Mouse (Mus musculus) forebrain, embryonic 12.5 days (tissue): ENCODE data around the gene Utp11. TPM values are rescaled to one million over a fixed set of nuclear protein-coding genes. Genes with fewer than 3 reads are reported as not detected.
"Not testable (repeated sequence)": the region's sequence is repeated elsewhere in the genome, so short reads cannot be mapped to it uniquely, and the experiment has no call there.

ENCODE experiments used
- ATAC-seq: fragments of 200-750 bp; cut with Nextera tagmentation; 2 replicates; pipeline ENCODE4 v1.8.0; 2017; ENCODE audit warnings: moderate TSS enrichment; ENCODE audit not compliant: low FRiP score
- H3K27ac ChIP-seq: fragments of 300-500 bp; sonication (generic); 2 replicates; pipeline ENCODE4 v1.5.1; 2016; ENCODE audit warnings: mild to moderate bottlenecking
- H3K27me3 ChIP-seq: fragments of 300-500 bp; sonication (generic); 2 replicates; pipeline ENCODE4 v1.6.1; 2016; ENCODE audit warnings: mild to moderate bottlenecking
- H3K36me3 ChIP-seq: fragments of 300-500 bp; sonication (generic); replicated peaks from 2 replicates; pipeline ENCODE4 v1.6.1; 2016; ENCODE audit warnings: mild to moderate bottlenecking
- H3K4me1 ChIP-seq: fragments of 300-500 bp; sonication (generic); 2 replicates; pipeline ENCODE4 v1.6.1; 2016
- H3K4me2 ChIP-seq: fragments of 300-500 bp; sonication (generic); 2 replicates; pipeline ENCODE4 v1.6.1; 2016; ENCODE audit warnings: mild to moderate bottlenecking, moderate library complexity
- H3K4me3 ChIP-seq: fragments of 300-500 bp; sonication (generic); replicated peaks from 2 replicates; pipeline ENCODE4 v1.5.1; 2016; ENCODE audit warnings: mild to moderate bottlenecking
- H3K9ac ChIP-seq: fragments of 300-500 bp; sonication (generic); 2 replicates; pipeline ENCODE4 v1.6.1; 2016; ENCODE audit warnings: mild to moderate bottlenecking
- H3K9me3 ChIP-seq: fragments of 300-500 bp; sonication (generic); 2 replicates; pipeline ENCODE4 v1.6.1; 2016
- WGBS: fragments of 180-500 bp; shearing (Covaris S2); methylation state at CpG from one replicate; pipeline ENCODE4 v1.1.7; 2016; 5-methylcytosine and 5-hydroxymethylcytosine counted together
- polyA plus RNA-seq: library from polyadenylated mRNA; unstranded; fragments of >200 nt; fragmentation: Nextera tagmentation; extraction: Ambion mirVana; gene quantifications from 2 replicates; pipeline ENCODE4 v1.2.1, GENCODE M21; 2016

The Utp11 gene
- polyA plus RNA-seq, 1 experiment from 2014 or later, result 63.8 TPM

DNA sequence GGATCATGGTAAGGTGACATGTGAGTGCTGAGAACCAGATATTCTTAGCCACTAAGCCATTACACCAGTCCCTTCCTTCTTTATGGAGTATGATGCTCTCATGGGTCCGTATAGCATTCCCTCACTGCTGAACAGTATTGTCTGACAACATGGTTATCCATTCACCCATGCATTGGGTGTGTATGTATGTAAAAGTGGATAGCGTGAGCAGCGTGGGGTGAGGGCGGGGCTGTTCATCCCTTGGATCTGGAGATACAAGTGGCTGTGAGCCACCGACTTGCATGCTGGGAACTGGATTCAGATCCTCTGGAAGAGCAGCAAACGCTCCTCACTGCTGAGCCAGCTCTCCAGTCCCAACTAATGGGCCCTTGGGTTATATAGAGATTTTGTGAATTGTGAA is 19.2 kb upstream of the Utp11 start:
- Histone ChIP-seq H3K4me1 (peaks cover 40% of the 10 kb centered on the region), H3K36me3 (peaks cover 15% of the 10 kb centered on the region), H3K27me3 (peaks cover 21% of the 10 kb centered on the region), H3K4me3 (no peak overlapping the region), H3K9me3 (no peaks in the 10 kb centered on the region), H3K4me2 (no peak overlapping the region), H3K27ac (no peak overlapping the region), H3K9ac (no peak overlapping the region)
- 86% methylated on average over 6 of the region's 6 CpGs for WGBS
- ATAC-seq, result no peak

DNA sequence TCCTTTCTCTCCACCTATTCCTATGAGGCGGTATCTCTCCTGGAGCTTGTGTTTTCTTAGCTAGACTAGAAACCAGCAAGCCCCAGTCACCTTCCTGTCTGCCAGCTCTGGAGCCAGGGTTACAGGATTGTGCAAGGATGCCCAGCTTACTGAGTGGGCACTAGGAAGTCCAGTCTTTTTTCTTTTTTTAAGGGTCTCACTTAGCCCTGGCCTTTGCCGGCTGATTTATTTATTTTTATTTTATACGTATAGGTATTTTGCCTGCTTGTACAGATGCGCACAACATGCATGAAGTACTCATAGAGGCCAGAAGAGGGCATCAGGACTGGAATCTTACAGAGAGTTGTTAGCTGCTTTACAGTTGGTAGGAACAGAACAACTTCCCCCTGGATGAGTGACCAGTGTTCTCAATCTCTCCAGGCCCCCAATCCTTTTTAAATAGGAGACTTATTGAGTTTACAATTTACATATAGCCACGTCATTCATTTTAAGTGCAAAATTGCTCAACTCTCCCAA is 17.4 kb upstream of the Utp11 start:
- ATAC-seq, result no peak
- peaks cover under 1% of the 10 kb centered on the region for H3K36me3 ChIP-seq
- WGBS, result 7% methylated on average over 5 of the region's 5 CpGs
- H3K4me3 ChIP-seq, result no peak overlapping the region
- no peaks in the 10 kb centered on the region for H3K9me3 ChIP-seq
- H3K4me1 ChIP-seq, result peaks cover 32% of the 10 kb centered on the region
- peaks cover 21% of the 10 kb centered on the region for H3K27me3 ChIP-seq
- no peak overlapping the region for H3K27ac ChIP-seq
- no peak overlapping the region for H3K4me2 ChIP-seq
- H3K9ac ChIP-seq, result no peak overlapping the region

- 5% methylated on average over 18 of the region's 18 CpGs for WGBS
- peaks cover 30% of the 10 kb centered on the region for H3K4me1 ChIP-seq
- ATAC-seq, result no peak
- 0 out of 2 replicates have a peak overlapping the region, but pooled peaks have one; percentile 31 for H3K27ac ChIP-seq
- peak overlapping the region; percentile 45 for H3K4me2 ChIP-seq
- H3K36me3 ChIP-seq, result no peaks in the 10 kb centered on the region
- H3K9me3 ChIP-seq, result no peaks in the 10 kb centered on the region
- H3K4me3 ChIP-seq, result no peak overlapping the region
- H3K9ac ChIP-seq, result no peak overlapping the region
- peaks cover 21% of the 10 kb centered on the region for H3K27me3 ChIP-seq
Measured at GRCm38 (mm10) chr4:124709961-124710446, 16.6 kb upstream of the Utp11 start.

DNA sequence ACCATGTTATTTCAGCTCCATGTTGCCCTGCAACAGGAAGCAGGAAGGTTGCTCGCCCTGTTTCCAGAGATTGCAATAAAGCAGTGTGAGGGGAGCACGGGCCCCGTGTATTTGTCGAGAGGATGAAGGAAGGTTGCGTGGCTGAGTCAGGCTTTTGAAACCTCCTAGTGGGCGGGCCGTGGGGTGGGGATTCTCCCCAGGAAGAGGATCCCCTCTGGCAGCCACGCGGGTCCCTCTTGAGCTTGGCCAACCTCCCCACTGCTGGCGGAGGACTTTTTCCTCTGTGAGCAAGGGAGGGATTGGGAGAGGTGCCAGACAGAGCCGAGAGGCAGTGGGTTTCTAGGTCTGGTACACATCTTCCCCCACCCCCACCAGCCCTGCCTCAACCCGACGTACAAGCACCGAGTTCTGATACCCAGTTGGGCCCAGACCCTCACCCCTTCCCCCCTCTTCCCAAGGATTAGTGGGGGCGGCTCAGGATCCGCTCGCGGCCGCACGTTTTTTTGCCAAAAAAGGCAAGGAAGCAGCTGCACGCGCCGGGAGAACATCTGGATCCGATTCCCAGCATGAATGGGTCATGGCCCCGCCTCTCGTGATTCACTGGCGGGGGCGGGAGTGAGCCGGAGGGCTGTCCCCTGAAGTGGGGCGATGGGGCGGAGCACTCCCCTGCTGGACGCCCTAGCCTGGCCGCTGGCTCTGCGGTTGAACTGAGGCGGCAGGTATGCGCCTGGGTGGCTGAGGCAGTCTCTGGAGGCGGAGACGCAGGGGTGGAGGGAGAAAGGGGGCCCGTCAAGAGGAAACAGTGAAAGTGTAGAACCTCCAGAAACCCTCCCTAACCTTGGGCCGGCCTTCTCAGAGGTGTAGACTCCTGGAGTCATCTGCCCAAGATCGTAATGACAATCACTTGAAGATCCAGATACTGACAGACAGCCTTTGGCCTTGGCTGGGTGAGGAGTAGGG is 15.4 kb upstream of the Utp11 start:
- peaks cover 39% of the 10 kb centered on the region for H3K4me1 ChIP-seq
- H3K36me3 ChIP-seq, result no peaks in the 10 kb centered on the region
- ATAC-seq, result peak; percentile 56

GRCm38 (mm10) chr4:124708200-124708517 is 14.8 kb upstream of the Utp11 start:
- Histone ChIP-seq H3K4me2 (peak overlapping the region; percentile 62; the same call in 1 of the 2 replicates), H3K27me3 (peaks cover 21% of the 10 kb centered on the region), H3K27ac (peak overlapping the region; percentile 77), H3K4me1 (peaks cover 46% of the 10 kb centered on the region)
- H3K4me3 ChIP-seq, H3K36me3 ChIP-seq, H3K9ac ChIP-seq, ATAC-seq, H3K9me3 ChIP-seq: not testable (repeated sequence)
- WGBS, result 20% methylated on average over 1 of the region's 1 CpGs

More for the DNA sequence above, 15.4 kb upstream of the Utp11 start:
- H3K9me3 ChIP-seq, result no peaks in the 10 kb centered on the region
- peak overlapping the region; percentile 62 for H3K4me2 ChIP-seq
- peak overlapping the region; percentile 77 for H3K27ac ChIP-seq
- H3K4me3 ChIP-seq, result peak overlapping the region; percentile 31
- 1% methylated on average over 41 of the region's 41 CpGs for WGBS
- peak overlapping the region; percentile 36 for H3K9ac ChIP-seq
- peaks cover 21% of the 10 kb centered on the region for H3K27me3 ChIP-seq

DNA sequence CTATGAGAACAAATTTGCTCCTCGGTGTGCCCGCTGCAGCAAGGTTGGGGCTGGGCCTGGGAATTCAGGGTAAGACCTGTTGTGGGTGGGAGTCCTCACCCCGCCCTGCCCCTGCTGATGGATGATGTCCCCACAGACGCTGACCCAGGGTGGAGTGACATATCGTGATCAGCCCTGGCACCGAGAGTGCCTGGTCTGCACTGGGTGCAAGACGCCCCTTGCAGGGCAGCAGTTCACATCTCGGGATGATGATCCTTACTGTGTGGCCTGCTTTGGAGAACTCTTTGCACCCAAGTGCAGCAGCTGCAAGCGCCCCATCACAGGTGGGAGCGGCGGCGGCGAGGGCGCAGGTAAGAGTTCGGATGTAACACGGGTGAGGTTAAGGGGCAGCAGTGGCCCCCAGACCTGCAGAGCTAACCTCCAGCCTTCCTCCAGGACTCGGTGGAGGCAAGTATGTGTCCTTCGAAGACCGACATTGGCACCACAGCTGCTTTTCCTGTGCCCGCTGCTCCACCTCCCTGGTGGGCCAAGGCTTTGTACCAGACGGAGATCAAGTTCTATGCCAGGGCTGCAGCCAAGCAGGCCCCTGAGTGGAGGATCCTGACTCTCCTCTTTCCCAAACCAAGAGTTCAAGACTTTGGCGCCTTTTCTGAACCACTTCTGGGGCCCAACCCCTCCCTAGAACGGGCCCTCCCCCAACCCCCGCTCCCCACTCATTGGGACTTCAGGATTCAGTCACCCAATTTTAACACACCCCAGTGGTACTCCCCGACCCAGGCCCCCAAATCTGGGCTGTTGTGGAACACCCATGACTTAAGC is 14.2 kb upstream of the Utp11 start:
- H3K9me3 ChIP-seq, ATAC-seq, H3K27ac ChIP-seq, H3K36me3 ChIP-seq, H3K9ac ChIP-seq, H3K4me2 ChIP-seq, H3K4me3 ChIP-seq: not testable (repeated sequence)
- Histone ChIP-seq H3K27me3 (peaks cover 21% of the 10 kb centered on the region), H3K4me1 (peaks cover 48% of the 10 kb centered on the region)
- WGBS, result 89% methylated on average over 25 of the region's 25 CpGs

GRCm38 (mm10) chr4:124705661-124706269 is 12.4 kb upstream of the Utp11 start:
- no peak overlapping the region for H3K4me2 ChIP-seq
- H3K36me3 ChIP-seq, result no peaks in the 10 kb centered on the region
- no peak overlapping the region for H3K4me3 ChIP-seq
- H3K27me3 ChIP-seq, result peaks cover 23% of the 10 kb centered on the region
- no peak overlapping the region for H3K9ac ChIP-seq
- ATAC-seq, result no peak
- H3K9me3 ChIP-seq, result no peaks in the 10 kb centered on the region
- H3K4me1 ChIP-seq, result peaks cover 64% of the 10 kb centered on the region
- H3K27ac ChIP-seq, result 0 out of 2 replicates have a peak overlapping the region, but pooled peaks have one; percentile 16
- WGBS, result 89% methylated on average over 23 of the region's 23 CpGs

- H3K27ac ChIP-seq, result peak overlapping the region; percentile 77
- peak overlapping the region; percentile 42 for H3K4me2 ChIP-seq
- no peaks in the 10 kb centered on the region for H3K36me3 ChIP-seq
- no peaks in the 10 kb centered on the region for H3K9me3 ChIP-seq
- peak overlapping the region; percentile 48 for H3K9ac ChIP-seq
- 0 out of 2 replicates have a peak overlapping the region, but pooled peaks have one; percentile 4 for H3K4me3 ChIP-seq
- 17% methylated on average over 11 of the region's 11 CpGs for WGBS
- ATAC-seq, result no peak
- peaks cover 67% of the 10 kb centered on the region for H3K4me1 ChIP-seq
- peaks cover 20% of the 10 kb centered on the region for H3K27me3 ChIP-seq
Measured at GRCm38 (mm10) chr4:124704797-124705474, 11.5 kb upstream of the Utp11 start.

DNA sequence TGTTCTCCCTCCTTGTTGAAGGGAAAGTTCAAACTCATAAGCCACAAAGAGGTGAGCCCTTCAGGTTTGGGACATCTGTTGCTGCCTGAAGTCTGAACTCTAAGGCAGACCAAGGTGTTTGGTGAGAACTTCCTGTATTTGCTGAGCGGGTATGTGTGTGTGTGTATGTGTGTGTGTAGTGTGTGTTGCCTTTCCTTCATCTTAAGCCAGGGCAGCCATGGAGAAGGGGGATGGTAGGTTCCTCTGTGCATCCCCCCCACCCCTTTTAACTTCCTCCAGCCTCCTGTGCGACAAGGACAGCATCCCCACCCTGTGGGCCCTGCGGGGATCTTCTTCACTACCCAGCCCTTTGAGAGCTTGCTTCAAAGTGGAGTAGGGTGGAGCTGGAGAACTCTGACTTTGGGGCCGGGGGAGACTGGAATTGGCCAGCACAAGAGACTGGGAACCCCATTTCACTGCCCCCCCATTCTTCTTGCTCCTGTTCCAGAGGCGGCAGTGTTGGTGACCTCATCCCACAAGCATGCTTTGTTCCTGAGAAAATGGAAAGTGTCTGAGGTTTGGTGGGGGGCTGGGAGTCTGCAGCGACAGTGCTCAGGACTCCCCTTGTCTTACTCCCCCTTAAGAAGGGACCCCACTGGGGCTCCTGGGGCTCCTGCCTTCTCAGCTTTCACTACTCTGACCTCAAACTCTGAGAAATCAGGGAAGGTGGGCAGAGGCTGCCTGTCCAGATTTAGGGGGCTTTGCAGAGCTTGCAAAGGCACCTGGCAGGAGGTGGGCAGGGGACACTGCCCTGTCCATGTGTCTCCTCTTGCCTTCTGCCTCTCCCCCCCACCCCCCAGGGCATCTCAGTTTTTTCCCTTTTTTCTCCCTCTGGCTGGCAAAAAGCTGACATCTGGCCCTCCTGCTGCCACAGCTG is 10.7 kb upstream of the Utp11 start:
- Histone ChIP-seq H3K9me3 (no peaks in the 10 kb centered on the region), H3K36me3 (no peaks in the 10 kb centered on the region), H3K4me1 (peaks cover 64% of the 10 kb centered on the region), H3K9ac (peak overlapping the region; percentile 48), H3K4me3 (0 out of 2 replicates have a peak overlapping the region, but pooled peaks have one; percentile 4), H3K27ac (peak overlapping the region; percentile 77), H3K4me2 (peak overlapping the region; percentile 42), H3K27me3 (peaks cover 12% of the 10 kb centered on the region; the same call in 1 of the 2 replicates)
- 8% methylated on average over 6 of the region's 6 CpGs for WGBS
- ATAC-seq, result 0 out of 2 replicates have a peak, but pooled peaks have one; percentile 21

DNA sequence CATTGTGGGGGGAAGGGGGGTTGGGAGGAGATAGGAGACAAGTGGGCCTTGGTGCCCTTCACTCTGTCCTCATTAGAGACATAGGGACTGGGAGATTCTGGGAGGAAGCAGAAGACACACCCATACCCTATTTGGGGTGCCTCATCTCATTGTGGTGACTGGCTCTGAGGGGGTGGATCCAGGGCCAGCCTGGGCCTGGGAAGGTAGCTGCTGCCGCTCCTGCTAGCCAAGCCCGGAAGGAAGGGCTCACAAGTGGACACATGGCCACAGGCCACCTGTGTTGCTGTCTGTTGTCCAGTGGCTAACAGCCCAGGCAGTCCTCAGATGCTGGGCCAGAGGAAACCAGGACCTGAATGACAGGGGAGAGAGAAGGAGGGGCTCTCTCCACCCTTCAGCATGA is 10.0 kb upstream of the Utp11 start:
- WGBS, result 39% methylated on average over 2 of the region's 2 CpGs
- Histone ChIP-seq H3K4me3 (no peak overlapping the region), H3K27ac (peak overlapping the region; percentile 77), H3K9me3 (no peaks in the 10 kb centered on the region), H3K27me3 (0 out of 2 replicates have a peak, but pooled peaks cover 11% of the 10 kb centered on the region), H3K4me2 (no peak overlapping the region), H3K9ac (0 out of 2 replicates have a peak overlapping the region, but pooled peaks have one; percentile 38), H3K36me3 (no peaks in the 10 kb centered on the region), H3K4me1 (peaks cover 56% of the 10 kb centered on the region)
- no peak for ATAC-seq
